Mouse (Mus musculus) hindbrain, embryonic 16.5 days (tissue): Measurements from ENCODE around the gene Spata21. TPM values are rescaled to one million over a fixed set of nuclear protein-coding genes. Genes with fewer than 3 reads are reported as not detected.
"Not testable (repeated sequence)": the region's sequence is repeated elsewhere in the genome, so short reads cannot be mapped to it uniquely, and the experiment has no call there.

Experiments
- ATAC-seq: fragments of 200-750 bp; cut with Nextera tagmentation; 2 replicates; pipeline ENCODE4 v1.8.0; 2017; ENCODE audit warnings: moderate TSS enrichment, moderate library complexity
- H3K27ac ChIP-seq: fragments of 300-500 bp; sonication (generic); 2 replicates; pipeline ENCODE4 v1.5.1; 2014; ENCODE audit warnings: low read depth, mild to moderate bottlenecking, control low read depth, low read length, moderate library complexity
- H3K27me3 ChIP-seq: fragments of 300-500 bp; sonication (generic); replicated peaks from 2 replicates; pipeline ENCODE4 v1.6.1; 2014; ENCODE audit warnings: low read length; ENCODE audit not compliant: control insufficient read depth, insufficient read depth
- H3K36me3 ChIP-seq: fragments of 300-500 bp; sonication (generic); 2 replicates; pipeline ENCODE4 v1.6.1; 2014; ENCODE audit warnings: mild to moderate bottlenecking, low read length, moderate library complexity, mixed read lengths; ENCODE audit not compliant: control insufficient read depth, insufficient read depth
- H3K4me1 ChIP-seq: fragments of 300-500 bp; sonication (generic); 2 replicates; pipeline ENCODE4 v1.6.1; 2014; ENCODE audit warnings: low read depth, low read length; ENCODE audit not compliant: control insufficient read depth, insufficient read depth
- H3K4me2 ChIP-seq: fragments of 300-500 bp; sonication (generic); 2 replicates; pipeline ENCODE4 v1.6.1; 2014; ENCODE audit warnings: mild to moderate bottlenecking, low read length, control low read depth, moderate library complexity
- H3K4me3 ChIP-seq: fragments of 300-500 bp; sonication (generic); 2 replicates; pipeline ENCODE4 v1.5.1; 2014; ENCODE audit warnings: mild to moderate bottlenecking, low read length, control low read depth, moderate library complexity
- H3K9ac ChIP-seq: fragments of 300-500 bp; sonication (generic); 2 replicates; pipeline ENCODE4 v1.6.1; 2014; ENCODE audit warnings: low read depth, mild to moderate bottlenecking, control low read depth, low read length, moderate library complexity
- H3K9me3 ChIP-seq: fragments of 300-500 bp; sonication (generic); 2 replicates; pipeline ENCODE4 v1.6.1; 2014; ENCODE audit warnings: mild to moderate bottlenecking, low read length, moderate library complexity; ENCODE audit not compliant: control insufficient read depth
- WGBS: fragments of 180-500 bp; shearing (Covaris S2); extraction: QIAGEN DNeasy Blood & Tissue Kit; methylation state at CpG from one replicate; pipeline ENCODE4 v1.1.7; 2014; 5-methylcytosine and 5-hydroxymethylcytosine counted together
- polyA plus RNA-seq: library from polyadenylated mRNA; unstranded; fragments of >200 nt; fragmentation: Nextera tagmentation; extraction: Ambion mirVana; gene quantifications from 2 replicates; pipeline ENCODE4 v1.2.1, GENCODE M21; 2015

Gene Spata21
- polyA plus RNA-seq, 1 experiment from 2014 or later = 0.60 TPM

DNA sequence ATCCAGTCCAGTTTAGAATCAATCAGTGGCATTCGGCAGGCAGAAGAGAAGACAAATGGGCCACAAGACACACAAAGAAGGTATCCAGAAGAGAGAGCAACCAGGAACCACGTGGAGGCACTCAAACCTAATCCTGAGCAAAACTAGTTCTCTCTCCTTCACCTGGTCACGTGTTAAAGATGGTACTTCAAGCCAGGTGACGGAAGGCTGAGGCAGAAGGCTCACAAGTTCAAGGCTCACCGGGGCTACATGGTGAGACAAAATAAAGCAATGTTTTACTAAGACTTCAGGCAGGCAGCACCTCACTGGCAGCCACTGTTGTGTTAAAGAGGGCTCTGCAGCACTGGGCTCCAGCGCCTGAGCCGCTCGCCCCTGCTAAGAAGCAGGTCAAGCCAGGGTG lies 44.1 kb downstream of the Spata21 start:
- H3K27ac ChIP-seq = peak overlapping the region; percentile 32; the same call in 1 of the 2 replicates
- no peaks in the 10 kb centered on the region for H3K36me3 ChIP-seq
- 52% methylated on average over 8 of the region's 8 CpGs for WGBS
- peaks cover 42% of the 10 kb centered on the region for H3K4me1 ChIP-seq
- no peak overlapping the region for H3K9ac ChIP-seq
- no peaks in the 10 kb centered on the region for H3K9me3 ChIP-seq
- H3K4me3 ChIP-seq = no peak overlapping the region
- no peak for ATAC-seq
- no peaks in the 10 kb centered on the region for H3K27me3 ChIP-seq
- no peak overlapping the region for H3K4me2 ChIP-seq

DNA sequence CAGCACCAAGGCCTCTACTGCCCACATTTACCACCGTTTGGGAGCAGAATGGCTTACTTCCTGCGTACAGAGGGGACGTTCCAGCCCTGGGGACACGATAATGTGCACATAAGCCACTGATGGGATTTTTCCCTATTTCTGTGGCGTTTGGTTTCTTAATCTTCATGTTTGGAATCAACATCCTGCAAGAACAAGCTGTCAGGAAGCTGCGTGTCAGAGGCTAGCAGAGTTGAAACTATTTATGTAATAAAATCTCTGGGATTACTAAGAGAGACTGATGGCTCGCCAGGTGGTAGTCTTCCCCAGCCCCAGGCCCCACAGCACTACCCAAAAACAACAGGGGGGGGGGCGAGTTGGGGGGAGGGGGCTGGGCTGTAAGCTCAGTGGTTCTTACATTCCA lies 45.1 kb downstream of the Spata21 start:
- H3K9ac ChIP-seq = no peak overlapping the region
- H3K27ac ChIP-seq = no peak overlapping the region
- peaks cover 48% of the 10 kb centered on the region for H3K4me1 ChIP-seq
- no peaks in the 10 kb centered on the region for H3K9me3 ChIP-seq
- no peak overlapping the region for H3K4me2 ChIP-seq
- ATAC-seq = no peak
- H3K4me3 ChIP-seq = no peak overlapping the region
- H3K27me3 ChIP-seq = no peaks in the 10 kb centered on the region
- 61% methylated on average over 8 of the region's 8 CpGs for WGBS
- no peaks in the 10 kb centered on the region for H3K36me3 ChIP-seq

DNA sequence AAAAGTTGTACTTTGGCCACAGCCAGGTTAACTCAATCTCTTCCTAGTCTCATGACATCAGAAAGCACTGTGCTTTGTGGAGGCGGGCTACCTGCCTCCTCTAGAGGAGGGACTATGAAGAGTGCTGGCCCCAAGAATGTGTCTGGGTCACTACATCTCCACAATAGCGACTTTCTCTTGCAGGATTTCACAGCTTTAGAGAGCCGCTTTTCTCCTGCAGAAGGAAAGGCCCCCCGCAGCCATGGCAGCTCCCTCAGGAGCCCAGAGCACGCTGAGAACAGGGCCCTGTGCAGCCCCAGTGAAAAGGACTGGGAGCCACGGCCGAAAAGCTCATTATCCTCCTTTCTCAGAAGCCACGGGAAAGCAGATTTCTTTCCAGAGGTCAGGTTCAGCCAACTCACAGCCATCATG lies 45.9 kb downstream of the Spata21 start:
- Histone ChIP-seq H3K4me3 (no peak overlapping the region), H3K36me3 (no peaks in the 10 kb centered on the region), H3K4me1 (peaks cover 53% of the 10 kb centered on the region), H3K27ac (peak overlapping the region; percentile 57), H3K27me3 (no peaks in the 10 kb centered on the region), H3K4me2 (no peak overlapping the region), H3K9me3 (no peaks in the 10 kb centered on the region), H3K9ac (no peak overlapping the region)
- peak; percentile 50 for ATAC-seq
- 14% methylated on average over 8 of the region's 8 CpGs for WGBS

DNA sequence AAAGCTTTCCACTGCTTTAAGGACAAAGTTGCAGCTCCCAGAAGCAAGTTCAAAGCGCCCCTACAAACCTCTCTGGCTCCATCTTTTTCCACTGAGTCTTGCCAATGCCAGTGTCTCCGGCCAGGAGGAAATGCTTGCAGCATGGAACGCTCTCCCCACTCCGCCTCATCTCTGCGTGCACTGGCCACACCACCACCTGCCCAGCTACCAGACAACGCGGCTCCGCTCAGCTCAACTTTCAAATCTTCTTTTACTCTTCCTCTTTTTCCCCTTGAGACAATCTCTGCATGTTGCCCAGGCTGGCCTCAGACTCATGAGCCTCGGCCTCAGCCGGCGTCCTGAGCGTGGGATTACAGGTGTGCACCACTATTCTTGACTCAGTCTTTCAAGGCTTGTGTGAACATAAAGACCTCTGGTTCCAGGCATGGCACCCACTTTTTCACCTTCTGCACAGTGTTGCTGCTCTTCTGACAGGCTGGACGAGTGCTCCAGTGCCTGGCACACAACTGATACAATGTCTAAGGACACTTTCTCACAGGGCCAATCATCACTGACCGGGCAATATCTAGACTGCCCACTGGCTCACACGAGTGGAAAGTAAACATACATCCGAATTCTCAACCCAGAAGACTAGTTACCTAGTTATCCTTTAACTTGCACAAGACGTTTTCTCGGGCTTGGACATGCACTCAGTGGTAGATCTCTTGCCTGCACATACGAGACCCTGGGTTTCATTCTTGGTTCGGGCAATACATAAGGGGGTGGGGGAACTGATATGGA lies 46.8 kb downstream of the Spata21 start:
- peaks cover 53% of the 10 kb centered on the region for H3K4me1 ChIP-seq
- no peaks in the 10 kb centered on the region for H3K9me3 ChIP-seq
- H3K4me2 ChIP-seq = no peak overlapping the region
- peak overlapping the region; percentile 57 for H3K27ac ChIP-seq
- no peak for ATAC-seq
- H3K36me3 ChIP-seq = no peaks in the 10 kb centered on the region
- no peak overlapping the region for H3K4me3 ChIP-seq
- no peak overlapping the region for H3K9ac ChIP-seq
- WGBS = 69% methylated on average over 20 of the region's 20 CpGs
- no peaks in the 10 kb centered on the region for H3K27me3 ChIP-seq

DNA sequence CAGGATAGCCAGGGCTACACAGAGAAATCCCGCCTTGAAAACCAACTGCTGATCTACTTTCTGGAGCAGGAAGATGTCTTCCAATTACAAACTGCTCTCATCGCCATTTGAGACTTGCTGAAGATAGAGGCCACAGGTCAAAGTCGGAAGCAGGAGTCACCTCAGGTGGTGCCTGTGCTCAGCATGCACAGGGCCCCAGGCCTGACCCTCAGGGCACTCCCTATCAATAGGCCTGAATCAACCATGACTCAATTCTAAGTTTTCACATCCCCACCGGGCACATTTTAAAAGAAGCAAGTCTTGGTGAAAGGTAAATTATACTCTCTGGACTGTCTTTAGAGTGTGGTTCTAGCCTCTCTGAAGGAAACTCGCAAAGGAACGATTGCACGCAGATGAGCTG lies 48.0 kb downstream of the Spata21 start:
- Histone ChIP-seq H3K9ac (no peak overlapping the region), H3K36me3 (no peaks in the 10 kb centered on the region), H3K4me1 (peaks cover 50% of the 10 kb centered on the region), H3K9me3 (no peaks in the 10 kb centered on the region), H3K27ac (no peak overlapping the region), H3K4me2 (no peak overlapping the region), H3K27me3 (no peaks in the 10 kb centered on the region), H3K4me3 (no peak overlapping the region)
- WGBS = 60% methylated on average over 7 of the region's 7 CpGs
- no peak for ATAC-seq

DNA sequence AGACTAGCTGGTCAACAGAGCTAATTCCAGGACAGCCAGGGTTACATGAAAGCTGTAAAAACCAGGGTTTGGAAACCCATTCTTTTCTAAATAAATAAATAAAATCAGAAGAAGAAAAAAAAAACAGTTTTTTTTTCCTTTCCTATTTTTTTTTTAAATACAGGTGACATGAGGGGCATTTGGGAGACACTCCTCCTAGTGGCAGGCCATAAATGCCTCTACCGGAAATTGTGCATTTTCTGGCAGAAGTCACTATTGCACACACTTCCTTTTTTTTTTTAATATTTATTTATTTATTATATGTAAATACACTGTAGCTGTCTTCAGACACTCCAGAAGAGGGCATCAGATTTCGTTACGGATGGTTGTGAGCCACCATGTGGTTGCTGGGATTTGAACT lies 49.6 kb downstream of the Spata21 start:
- 80% methylated on average over 1 of the region's 3 CpGs for WGBS
- not testable (repeated sequence) for H3K9me3 ChIP-seq, H3K27ac ChIP-seq, H3K36me3 ChIP-seq, H3K4me3 ChIP-seq, H3K9ac ChIP-seq, H3K27me3 ChIP-seq, ATAC-seq
- Histone ChIP-seq H3K4me1 (peaks cover 36% of the 10 kb centered on the region), H3K4me2 (peak overlapping the region; percentile 97)

DNA sequence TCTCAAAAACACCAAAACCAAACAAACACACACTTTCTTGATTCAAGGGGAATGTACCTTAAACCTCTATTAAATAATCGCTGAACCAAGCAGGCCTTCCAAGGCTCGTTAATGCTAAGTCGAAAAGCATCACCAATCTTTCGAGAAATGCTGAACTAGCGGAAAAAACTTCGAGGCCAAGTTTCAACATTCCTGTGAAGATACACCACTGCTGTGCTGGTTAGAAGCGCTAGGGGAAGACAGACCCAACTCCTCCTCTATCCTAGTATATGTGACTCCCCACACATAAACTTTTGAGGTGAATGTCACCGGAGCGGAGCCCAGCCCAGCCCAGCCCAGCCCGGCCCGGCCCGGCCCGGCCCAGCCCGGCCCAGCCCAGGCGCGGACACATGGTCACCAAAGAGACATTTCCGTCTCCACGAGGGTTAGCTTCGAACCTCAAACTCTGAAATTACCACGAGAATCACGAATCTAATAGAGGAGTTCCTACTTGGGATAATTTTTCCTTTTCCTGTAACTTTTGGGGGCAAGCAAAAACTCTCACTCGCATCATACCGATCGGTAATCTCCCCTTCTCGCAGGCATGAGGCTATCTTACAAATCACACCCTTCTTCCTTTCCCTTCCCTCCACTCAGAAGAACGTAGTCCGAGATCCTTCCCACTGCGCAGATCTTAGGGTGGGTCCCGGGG lies 50.4 kb downstream of the Spata21 start:
- no peak for ATAC-seq
- H3K27ac ChIP-seq = peak overlapping the region; percentile 91
- peak overlapping the region; percentile 97 for H3K4me2 ChIP-seq
- H3K4me1 ChIP-seq = peaks cover 36% of the 10 kb centered on the region
- 3% methylated on average over 29 of the region's 29 CpGs for WGBS
- no peaks in the 10 kb centered on the region for H3K36me3 ChIP-seq
- H3K9ac ChIP-seq = peak overlapping the region; percentile 76
- H3K4me3 ChIP-seq = peak overlapping the region; percentile 68
- no peaks in the 10 kb centered on the region for H3K27me3 ChIP-seq
- no peaks in the 10 kb centered on the region for H3K9me3 ChIP-seq

DNA sequence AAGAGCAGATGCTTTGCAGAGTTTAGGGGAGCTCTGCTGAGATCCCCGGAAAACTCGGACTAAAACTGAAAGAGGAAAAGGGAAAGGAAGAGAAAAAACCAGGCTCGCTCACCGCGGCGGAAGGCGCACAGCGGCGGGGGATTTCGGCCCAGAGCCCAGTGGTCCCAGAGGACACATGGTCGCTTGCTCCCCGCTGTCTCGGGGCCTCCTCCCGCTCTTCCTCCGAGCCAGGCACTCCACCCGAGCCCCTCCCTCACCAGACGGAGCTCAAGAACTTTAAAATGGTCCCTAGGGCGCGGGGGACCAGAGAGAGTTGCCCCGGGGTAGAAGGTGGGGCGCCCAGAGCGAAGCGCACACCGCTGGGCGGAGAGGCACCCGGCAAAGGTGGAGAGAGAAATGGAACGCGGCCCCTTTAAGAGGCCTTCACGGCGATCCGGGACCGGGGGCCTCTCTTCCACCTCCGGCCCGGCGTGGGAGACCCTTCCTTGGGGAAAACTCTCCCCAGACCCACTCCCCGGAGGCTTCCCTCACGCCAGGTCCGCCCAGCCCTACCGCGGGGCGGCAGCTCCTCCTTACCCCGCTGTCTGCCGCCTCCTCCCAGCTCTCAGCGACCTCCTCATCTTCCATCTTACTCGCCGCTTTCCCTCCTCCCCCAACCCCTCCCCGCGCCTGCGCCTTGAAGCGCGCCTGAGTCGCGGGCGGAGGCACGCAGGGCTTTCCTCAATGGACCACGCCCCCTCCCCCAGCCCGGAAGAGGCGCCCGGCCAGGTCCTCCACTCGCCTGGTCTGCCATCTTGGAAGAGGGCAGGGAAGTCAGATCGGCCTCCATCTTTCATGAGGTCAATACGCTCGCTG lies 51.2 kb downstream of the Spata21 start, which contains the start of gene Szrd1:
Gene Szrd1, minus strand, starts transcription at position 660 of the 855 bp plus-strand sequence.
- ATAC-seq = peak; percentile 94
- no peaks in the 10 kb centered on the region for H3K27me3 ChIP-seq
- WGBS = under 1% methylated on average over 60 of the region's 63 CpGs
- peaks cover 33% of the 10 kb centered on the region for H3K4me1 ChIP-seq
- peak within 1 kb of the TSS; percentile 91 for H3K27ac ChIP-seq
- H3K4me3 ChIP-seq = peak within 1 kb of the TSS; percentile 68
- H3K9me3 ChIP-seq = no peaks in the 10 kb centered on the region
- peak within 1 kb of the TSS; percentile 76 for H3K9ac ChIP-seq
- H3K4me2 ChIP-seq = peak within 1 kb of the TSS; percentile 97
- H3K36me3 ChIP-seq = no peaks in the 10 kb centered on the region

DNA sequence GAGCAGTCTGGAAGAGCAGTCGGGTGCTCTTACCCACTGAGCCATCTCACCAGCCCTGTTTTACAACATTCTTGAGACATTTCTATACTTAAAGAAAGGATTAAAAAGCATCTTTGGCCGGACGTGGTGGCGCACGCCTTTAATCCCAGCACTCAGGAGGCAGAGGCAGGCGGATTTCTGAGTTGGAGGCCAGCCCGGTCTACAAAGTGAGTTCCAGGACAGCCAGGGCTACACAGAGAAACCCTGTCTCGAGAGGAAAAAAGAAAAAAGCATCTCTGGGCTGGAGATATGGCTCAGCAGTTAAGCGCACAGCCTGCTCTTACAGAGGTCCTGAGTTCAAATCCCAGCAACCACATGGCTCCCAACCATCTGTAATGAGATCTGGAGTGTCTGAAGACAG lies 52.2 kb downstream of the Spata21 start:
- not testable (repeated sequence) for H3K4me2 ChIP-seq, H3K9ac ChIP-seq, ATAC-seq, H3K9me3 ChIP-seq, H3K27ac ChIP-seq, H3K36me3 ChIP-seq, H3K4me3 ChIP-seq, H3K27me3 ChIP-seq
- 88% methylated on average over 9 of the region's 9 CpGs for WGBS
- peaks cover 24% of the 10 kb centered on the region for H3K4me1 ChIP-seq
